Mouse (Mus musculus): ENCODE measurements at regions not wholly inside any gene's neighbourhood (a gene's known extent, or its start where the extent isn't known, plus 50 kb on each side); places are given as distances from the start of the nearest gene placed in this dataset.

DNA sequence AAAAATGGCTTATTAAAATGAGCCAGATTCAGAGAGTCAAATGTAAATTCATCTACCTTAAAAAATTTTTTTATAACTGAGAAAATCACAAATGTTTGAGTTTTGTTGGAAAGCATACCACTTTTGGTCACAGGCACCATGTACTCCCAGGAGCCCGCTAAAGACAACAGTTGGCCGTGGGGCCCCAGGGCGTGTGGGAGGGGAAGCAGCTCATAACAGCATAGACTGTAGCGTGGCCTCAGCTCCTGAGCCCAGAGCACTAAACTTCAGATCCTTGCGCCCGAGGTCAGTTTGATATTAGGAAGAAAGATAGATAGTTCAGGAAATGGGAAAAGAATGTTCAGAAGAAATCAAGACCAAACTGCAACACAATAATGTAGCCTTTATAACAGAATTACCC lies 145.8 kb upstream of the Sox5 start:
- TF ChIP-seq CTCF (IDR thresholded peaks at IDR 0.05; ENCODE audit: insufficient read depth, low read depth, low read length), result no peak
- no peak for TF ChIP-seq POLR2A (IDR thresholded peaks at IDR 0.05; ENCODE audit: insufficient read depth, low read depth, low read length)

All from olfactory bulb, adult 2 months (tissue).